Mouse (Mus musculus): Measurements from ENCODE around the gene Duxbl3.

DNA sequence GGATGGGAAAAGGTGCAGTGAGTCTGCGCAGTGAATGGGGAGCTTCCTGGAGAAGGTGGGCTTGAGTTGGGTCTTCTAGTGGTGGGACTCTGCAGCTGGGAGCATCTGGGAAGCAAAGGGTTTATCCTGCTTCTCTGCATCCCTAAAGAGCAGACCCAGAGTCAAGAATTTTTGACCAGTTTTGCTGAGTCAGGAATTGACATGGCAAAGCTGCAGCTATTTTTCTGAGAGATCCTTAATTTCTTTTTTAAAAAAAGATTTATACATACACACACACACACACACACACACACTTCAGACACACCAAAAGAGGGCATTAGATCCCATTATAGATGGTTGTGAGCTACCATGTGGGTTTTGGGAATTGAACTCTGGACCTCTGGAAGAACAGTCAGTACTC is 36.1 kb downstream of the Duxbl3 start:
- no peak for TF ChIP-seq MAX (IDR thresholded peaks at IDR 0.05; ENCODE audit: low read length)
- TF ChIP-seq POLR2AphosphoS2 (IDR thresholded peaks at IDR 0.05; ENCODE audit: low read depth, low read length), result no peak
